Mouse (Mus musculus) small intestine, adult 2 months (tissue): ENCODE measurements around the gene Galnt12.

Experiments used
- CTCF ChIP-seq: fragments of 200-500 bp; IDR thresholded peaks from 2 replicates; pipeline ENCODE4 v1.5.1; 2012; ENCODE audit warnings: low read depth, mild to moderate bottlenecking, control low read depth, inconsistent platforms, low read length, moderate library complexity, mixed read lengths; ENCODE audit not compliant: insufficient replicate concordance, insufficient read length; ENCODE audit errors: extremely low read depth
- POLR2A ChIP-seq: fragments of 200-500 bp; IDR thresholded peaks from 2 replicates; pipeline ENCODE4 v1.6.1; 2012; ENCODE audit warnings: low read depth, mild to moderate bottlenecking, control low read depth, inconsistent platforms, low read length, moderate library complexity

DNA sequence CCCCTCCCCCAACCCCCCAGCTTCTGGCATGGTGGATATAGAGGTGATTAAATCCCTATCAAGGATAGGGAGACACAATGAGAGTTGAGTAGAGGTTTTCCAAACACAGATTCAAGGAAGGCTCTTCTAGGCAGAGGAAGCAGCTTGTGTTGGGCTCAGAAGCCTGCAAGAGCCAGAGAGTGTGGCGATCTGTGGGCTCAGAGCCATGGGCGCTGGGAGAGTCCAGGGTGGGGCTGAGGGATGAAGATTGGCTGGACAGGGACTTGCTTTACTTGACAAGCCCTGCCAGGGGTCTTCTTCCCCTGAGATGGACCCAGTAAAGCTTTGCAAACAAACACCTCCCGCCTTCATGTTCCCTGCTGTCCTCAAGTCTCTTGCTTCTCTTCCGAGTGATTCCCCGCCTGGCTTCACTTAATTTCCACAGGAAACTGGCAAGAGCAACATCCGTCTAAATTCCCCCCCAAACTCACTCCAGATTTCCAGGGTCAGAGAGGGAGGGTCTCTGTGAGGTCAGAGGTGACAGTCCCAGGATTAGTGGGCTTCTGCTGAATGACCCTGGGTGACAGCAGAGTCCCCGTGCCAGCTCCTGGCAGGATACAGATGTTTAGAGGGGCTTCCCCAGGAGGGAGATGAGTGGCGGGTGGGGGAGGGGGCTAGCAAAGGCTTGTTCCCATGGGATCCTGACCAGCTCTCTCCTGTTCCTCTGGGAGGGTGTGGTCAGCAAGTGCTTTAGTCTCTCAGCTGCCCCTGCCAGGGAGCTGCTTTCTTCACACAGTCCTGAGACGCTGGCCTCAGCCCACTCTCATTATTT, 47.5 kb downstream of the Galnt12 start:
- TF ChIP-seq POLR2A: no peak
- no peak for TF ChIP-seq CTCF
